Mouse (Mus musculus) MEL (cell line): ENCODE measurements around the gene Fbxl12.

Source experiments
- CTCF ChIP-seq, 3 experiments: IDR thresholded peaks in 2 of 3; conservative IDR thresholded peaks in 1 of 3; 2 replicates each; pipeline ENCODE4 v1.5.1; 2011 to 2012; ENCODE audit warnings: low read length in 3 of 3, low read depth in 2 of 3, mild to moderate bottlenecking in 2 of 3, improper control_type of control experiment in 1 of 3, inconsistent platforms in 1 of 3, mixed read lengths in 1 of 3, moderate library complexity in 1 of 3; ENCODE audit not compliant: control insufficient read depth in 1 of 3, insufficient read depth in 1 of 3, poor library complexity in 1 of 3, severe bottlenecking in 1 of 3
- MAX ChIP-seq: IDR thresholded peaks from 2 replicates; pipeline ENCODE4 v1.6.1; 2011; ENCODE audit warnings: low read length, improper control_type of control experiment
- MYB ChIP-seq: IDR thresholded peaks from 2 replicates; pipeline ENCODE4 v1.6.1; 2011; ENCODE audit warnings: mild to moderate bottlenecking, low read depth, low read length, improper control_type of control experiment
- POLR2A ChIP-seq, 2 experiments: IDR thresholded peaks; 2 replicates each; pipeline ENCODE4 v1.6.1; 2011 to 2012; ENCODE audit warnings: low read length in 2 of 2, mild to moderate bottlenecking in 2 of 2, control low read depth in 1 of 2, improper control_type of control experiment in 1 of 2, low read depth in 1 of 2, moderate library complexity in 1 of 2; ENCODE audit not compliant: control insufficient read depth in 1 of 2, insufficient read depth in 1 of 2, poor library complexity in 1 of 2
- RAD21 ChIP-seq: IDR thresholded peaks from 2 replicates; pipeline ENCODE4 v1.6.1; 2011; ENCODE audit warnings: mild to moderate bottlenecking, low read depth, low read length, improper control_type of control experiment
- SIN3A ChIP-seq: IDR thresholded peaks from 2 replicates; pipeline ENCODE4 v1.6.1; 2012; ENCODE audit warnings: low read length, improper control_type of control experiment, inconsistent platforms
- USF1 ChIP-seq: IDR thresholded peaks from 2 replicates; pipeline ENCODE4 v1.6.1; 2014; ENCODE audit warnings: low read depth, mild to moderate bottlenecking, inconsistent platforms, low read length, improper control_type of control experiment, moderate library complexity
- USF2 ChIP-seq, 2 experiments: IDR thresholded peaks; 2 replicates each; pipeline ENCODE4 v1.6.1; 2011 to 2012; ENCODE audit warnings: improper control_type of control experiment in 2 of 2, low read length in 2 of 2, borderline replicate concordance in 1 of 2, inconsistent platforms in 1 of 2, low read depth in 1 of 2, mild to moderate bottlenecking in 1 of 2; ENCODE audit not compliant: insufficient read depth in 1 of 2

DNA sequence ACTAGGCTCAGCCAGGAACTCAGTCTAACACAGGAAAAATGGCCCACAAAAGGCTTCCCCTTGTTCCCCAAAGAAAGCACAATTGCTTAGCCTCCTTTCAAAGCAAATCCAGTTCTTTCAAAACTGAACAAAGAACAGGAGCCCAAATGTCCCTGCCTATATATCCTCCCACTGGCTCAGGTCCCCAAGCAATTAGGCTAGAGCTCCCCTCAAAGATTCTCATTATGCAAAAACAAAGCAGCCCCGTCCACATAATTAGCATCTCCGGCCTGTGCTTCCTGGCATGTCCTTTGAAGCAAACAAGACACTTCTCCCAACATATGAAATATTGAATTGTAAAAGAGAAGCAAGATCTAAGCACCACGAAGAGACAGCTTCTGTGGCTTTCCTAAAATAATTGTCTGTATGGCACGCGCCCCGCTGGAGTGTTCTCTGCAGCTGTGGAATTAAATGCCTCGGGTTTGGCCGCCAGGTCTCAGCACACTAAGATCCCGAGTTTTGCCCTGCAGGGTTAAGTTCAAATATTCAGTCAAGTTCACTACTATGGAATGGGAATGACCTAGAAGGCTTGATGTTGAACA is 35.9 kb upstream of the Fbxl12 start:
- TF ChIP-seq USF1 (no peak), CTCF (IDR thresholded peaks at IDR 0.05 in 2 of 3, conservative IDR thresholded peaks at IDR 0.05 in 1 of 3; ENCODE audit: control insufficient read depth in 1 of 3, insufficient read depth in 1 of 3, low read depth in 2 of 3, low read length in 3 of 3, poor library complexity in 1 of 3, severe bottlenecking in 1 of 3) (no peak), MAX (no peak), SIN3A (no peak), POLR2A (IDR thresholded peaks at IDR 0.05; ENCODE audit: control insufficient read depth in 1 of 2, insufficient read depth in 1 of 2, low read depth in 1 of 2, low read length in 2 of 2, poor library complexity in 1 of 2) (no peak), USF2 (IDR thresholded peaks at IDR 0.05; ENCODE audit: borderline replicate concordance in 1 of 2, insufficient read depth in 1 of 2, low read depth in 1 of 2, low read length in 2 of 2) (no peak), MYB (no peak), RAD21 (no peak)
